Mouse (Mus musculus) hindbrain, embryonic 15.5 days (tissue): ENCODE measurements around the gene Rufy4. TPM values are rescaled to one million over a fixed set of nuclear protein-coding genes. Genes with fewer than 3 reads are reported as not detected.
"Not testable (repeated sequence)": the region's sequence is repeated elsewhere in the genome, so short reads cannot be mapped to it uniquely, and the experiment has no call there.

ENCODE experiments used
- ATAC-seq: fragments of 200-750 bp; cut with Nextera tagmentation; 2 replicates; pipeline ENCODE4 v1.8.0; 2017; ENCODE audit warnings: low read depth, moderate number of reproducible peaks, moderate TSS enrichment; ENCODE audit not compliant: low FRiP score
- H3K27ac ChIP-seq: fragments of 300-500 bp; sonication (generic); replicated peaks from 2 replicates; pipeline ENCODE4 v1.5.1; 2015; ENCODE audit warnings: mild to moderate bottlenecking, inconsistent platforms
- H3K27me3 ChIP-seq: fragments of 300-500 bp; sonication (generic); 2 replicates; pipeline ENCODE4 v1.6.1; 2015; ENCODE audit warnings: control low read depth, inconsistent platforms
- H3K36me3 ChIP-seq: fragments of 300-500 bp; sonication (generic); 2 replicates; pipeline ENCODE4 v1.6.1; 2015; ENCODE audit warnings: control low read depth, inconsistent platforms
- H3K4me1 ChIP-seq: fragments of 300-500 bp; sonication (generic); replicated peaks from 2 replicates; pipeline ENCODE4 v1.6.1; 2015; ENCODE audit warnings: control low read depth, inconsistent platforms
- H3K4me2 ChIP-seq: fragments of 300-500 bp; sonication (generic); 2 replicates; pipeline ENCODE4 v1.6.1; 2015; ENCODE audit warnings: moderate library complexity, mild to moderate bottlenecking, inconsistent platforms
- H3K4me3 ChIP-seq: fragments of 300-500 bp; sonication (generic); 2 replicates; pipeline ENCODE4 v1.5.1; 2015; ENCODE audit warnings: mild to moderate bottlenecking, inconsistent platforms
- H3K9ac ChIP-seq: fragments of 300-500 bp; sonication (generic); 2 replicates; pipeline ENCODE4 v1.6.1; 2015; ENCODE audit warnings: inconsistent platforms
- H3K9me3 ChIP-seq: fragments of 300-500 bp; sonication (generic); 2 replicates; pipeline ENCODE4 v1.6.1; 2016; ENCODE audit warnings: control low read depth, inconsistent platforms
- WGBS: fragments of 180-500 bp; shearing (Covaris S2); methylation state at CpG from one replicate; pipeline ENCODE4 v1.1.7; 2015; 5-methylcytosine and 5-hydroxymethylcytosine counted together
- polyA plus RNA-seq: library from polyadenylated mRNA; unstranded; fragments of >200 nt; fragmentation: Nextera tagmentation; extraction: Ambion mirVana; gene quantifications from 2 replicates; pipeline ENCODE4 v1.2.1, GENCODE M21; 2015

Rufy4 gene
- polyA plus RNA-seq, 1 experiment from 2014 or later = 0.30 TPM

DNA sequence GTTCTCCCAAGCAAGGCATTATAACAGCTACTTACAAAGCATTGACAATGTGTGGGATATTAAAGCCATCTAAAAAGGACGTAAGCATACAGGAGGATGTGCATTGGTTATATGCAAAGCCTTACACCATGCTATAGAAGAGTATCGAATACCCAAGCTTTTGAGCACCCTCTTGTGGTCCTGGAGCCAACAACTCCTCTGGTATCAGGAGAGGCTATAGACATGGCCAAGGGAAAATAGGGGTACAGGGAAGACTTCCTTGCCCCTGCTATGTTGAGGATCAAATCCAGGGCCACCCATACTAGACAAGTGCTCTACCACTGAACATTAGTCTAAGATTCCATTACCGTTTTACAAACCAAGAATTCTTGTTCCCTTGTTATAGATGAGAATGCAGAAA lies 6.7 kb downstream of the Rufy4 start:
- Histone ChIP-seq H3K27me3 (no peaks in the 10 kb centered on the region), H3K27ac (no peak overlapping the region), H3K9me3 (no peaks in the 10 kb centered on the region), H3K36me3 (no peaks in the 10 kb centered on the region), H3K4me2 (no peak overlapping the region), H3K4me1 (no peaks in the 10 kb centered on the region), H3K4me3 (no peak overlapping the region), H3K9ac (no peak overlapping the region)
- 74% methylated on average over 3 of the region's 3 CpGs for WGBS
- ATAC-seq = no peak

DNA sequence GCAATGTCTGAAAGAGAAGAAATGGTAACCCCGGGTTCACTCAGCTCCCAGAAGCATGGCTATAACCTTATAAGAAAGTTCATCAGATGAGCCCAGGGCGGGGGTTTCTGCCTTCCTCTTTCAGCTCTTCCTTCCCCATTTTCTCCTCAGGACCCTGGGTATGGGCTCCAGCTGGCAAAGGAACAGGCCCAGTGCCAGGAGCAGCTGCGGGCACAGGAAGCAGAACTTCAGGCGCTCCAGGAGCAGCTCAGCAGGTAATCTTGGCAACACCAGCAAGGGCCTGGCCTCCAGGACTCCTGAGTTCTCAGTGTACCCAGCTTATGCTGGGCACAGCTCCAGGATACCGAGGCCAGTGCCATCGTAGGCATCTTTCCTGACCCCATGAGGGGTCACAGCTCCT lies 8.6 kb downstream of the Rufy4 start:
- no peak overlapping the region for H3K9ac ChIP-seq
- H3K4me2 ChIP-seq = no peak overlapping the region
- no peak overlapping the region for H3K27ac ChIP-seq
- no peak overlapping the region for H3K4me3 ChIP-seq
- ATAC-seq = no peak
- H3K9me3 ChIP-seq = no peaks in the 10 kb centered on the region
- no peaks in the 10 kb centered on the region for H3K4me1 ChIP-seq
- H3K36me3 ChIP-seq = no peaks in the 10 kb centered on the region
- WGBS = 70% methylated on average over 6 of the region's 6 CpGs
- no peaks in the 10 kb centered on the region for H3K27me3 ChIP-seq

DNA sequence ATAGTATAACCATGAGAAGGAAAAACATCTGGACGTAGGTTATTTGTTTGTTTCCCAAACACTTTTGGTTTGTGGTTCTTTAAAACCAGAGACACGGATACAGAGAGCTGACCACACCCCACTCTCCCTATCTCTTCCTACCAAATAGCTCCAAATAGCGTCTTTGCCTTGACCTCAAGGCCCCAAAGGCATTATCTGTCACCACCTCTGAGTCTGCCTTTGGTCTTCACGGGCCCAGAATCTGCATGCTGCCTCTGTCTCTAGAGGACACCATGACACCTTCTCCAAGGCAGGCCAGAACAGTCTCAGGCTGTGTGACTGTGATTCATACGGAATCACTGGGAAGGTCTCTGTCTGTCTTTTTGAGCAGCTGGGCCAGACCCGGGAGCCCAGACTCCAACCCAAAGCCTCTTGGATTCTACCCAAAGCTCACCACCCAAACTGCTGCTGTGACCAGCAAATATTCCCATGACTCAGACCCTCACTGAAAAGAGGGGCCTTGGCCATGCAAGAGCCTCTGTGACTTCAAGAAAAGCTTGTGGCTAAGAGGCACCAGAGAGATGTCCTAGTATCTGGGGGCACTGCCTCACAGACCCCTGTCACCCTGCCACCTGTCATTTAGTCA lies 10.1 kb downstream of the Rufy4 start:
- no peaks in the 10 kb centered on the region for H3K36me3 ChIP-seq
- no peaks in the 10 kb centered on the region for H3K27me3 ChIP-seq
- no peak overlapping the region for H3K4me2 ChIP-seq
- H3K9me3 ChIP-seq = no peaks in the 10 kb centered on the region
- H3K4me1 ChIP-seq = no peaks in the 10 kb centered on the region
- H3K27ac ChIP-seq = no peak overlapping the region
- no peak overlapping the region for H3K9ac ChIP-seq
- no peak overlapping the region for H3K4me3 ChIP-seq
- WGBS = 86% methylated on average over 6 of the region's 6 CpGs
- ATAC-seq = no peak

DNA sequence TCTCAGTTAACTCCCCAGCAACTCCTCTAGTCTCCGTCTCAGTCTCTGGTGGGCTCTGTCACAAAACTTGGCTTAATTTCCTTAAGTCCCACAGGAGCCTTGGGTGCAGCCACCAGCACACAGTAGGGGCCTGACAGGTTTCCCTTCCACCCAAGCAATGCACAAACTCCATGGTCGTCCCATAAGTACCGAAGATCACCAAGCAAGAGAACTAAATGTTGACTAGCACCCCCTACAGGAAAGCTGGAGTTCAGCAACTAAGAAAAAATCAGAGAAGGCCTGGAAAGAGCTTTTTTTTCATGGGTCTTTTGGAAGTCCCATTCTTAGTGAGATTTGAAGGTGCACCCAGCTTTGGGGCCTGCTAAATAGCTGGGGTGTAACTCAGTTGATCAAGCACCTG lies 14.1 kb downstream of the Rufy4 start:
- H3K36me3 ChIP-seq = no peaks in the 10 kb centered on the region
- no peak overlapping the region for H3K9ac ChIP-seq
- no peak overlapping the region for H3K4me3 ChIP-seq
- no peak for ATAC-seq
- no peaks in the 10 kb centered on the region for H3K27me3 ChIP-seq
- no peaks in the 10 kb centered on the region for H3K4me1 ChIP-seq
- H3K9me3 ChIP-seq = no peaks in the 10 kb centered on the region
- WGBS = 69% methylated on average over 3 of the region's 3 CpGs
- no peak overlapping the region for H3K4me2 ChIP-seq
- H3K27ac ChIP-seq = no peak overlapping the region

DNA sequence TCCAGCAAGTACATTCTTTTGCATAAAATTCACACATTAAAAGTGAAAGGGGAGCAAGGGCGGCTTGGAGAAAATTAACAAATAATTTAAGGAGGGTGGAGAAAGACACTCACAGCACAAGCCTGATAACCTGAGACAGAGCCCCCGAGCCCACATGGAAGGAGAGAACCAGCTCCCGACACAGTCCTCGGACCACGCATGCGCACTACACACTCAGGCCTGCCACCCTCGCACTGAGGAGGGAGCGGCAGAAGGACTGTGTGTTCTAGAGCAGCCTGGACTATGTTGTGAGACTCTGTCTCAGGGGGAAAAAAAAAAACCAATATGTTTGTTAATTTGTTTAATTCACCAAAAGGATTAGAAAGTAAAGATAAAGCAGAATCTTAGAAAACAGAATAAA lies 16.4 kb downstream of the Rufy4 start:
- H3K4me1 ChIP-seq = no peaks in the 10 kb centered on the region
- 88% methylated on average over 8 of the region's 8 CpGs for WGBS
- no peaks in the 10 kb centered on the region for H3K9me3 ChIP-seq
- H3K36me3 ChIP-seq = no peaks in the 10 kb centered on the region
- H3K4me2 ChIP-seq = no peak overlapping the region
- ATAC-seq = no peak
- no peak overlapping the region for H3K4me3 ChIP-seq
- no peak overlapping the region for H3K9ac ChIP-seq
- no peak overlapping the region for H3K27ac ChIP-seq
- no peaks in the 10 kb centered on the region for H3K27me3 ChIP-seq

DNA sequence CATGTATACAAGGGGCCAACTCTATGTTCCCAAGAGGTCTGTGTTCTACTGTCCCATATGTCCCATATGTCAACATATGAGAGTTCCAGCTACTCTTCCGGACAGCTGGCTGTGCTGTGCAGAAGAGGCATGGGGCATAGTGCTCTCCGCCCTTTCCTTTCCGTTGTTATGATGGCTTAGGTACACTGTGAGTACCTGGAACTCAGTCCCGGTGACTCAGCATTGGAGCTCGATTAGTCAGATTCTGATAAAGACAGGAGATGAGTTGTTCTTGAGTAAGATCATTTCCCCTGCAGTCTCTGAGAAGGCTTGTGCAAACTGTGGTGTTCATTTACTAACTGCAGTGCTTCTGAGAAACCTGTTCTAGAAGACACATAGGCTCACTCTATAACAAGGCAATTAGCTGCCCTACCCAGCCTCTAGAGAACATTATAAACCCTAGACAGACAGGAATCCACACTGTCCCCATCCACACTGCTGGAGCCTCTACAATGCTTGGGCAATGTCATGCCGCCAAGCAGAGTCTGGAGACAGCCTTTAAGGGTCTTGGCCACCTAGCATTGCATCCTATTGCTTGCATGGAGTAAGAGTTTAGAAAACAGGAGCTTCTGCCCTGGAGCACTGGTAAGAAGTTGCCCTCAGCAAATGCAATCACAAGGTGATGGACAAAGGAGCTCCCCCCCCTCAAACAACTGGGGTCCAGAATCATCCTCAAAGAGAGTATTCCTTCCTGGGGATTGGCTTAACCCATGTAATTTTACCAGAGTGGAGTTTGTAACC lies 24.0 kb downstream of the Rufy4 start:
- no peak for ATAC-seq
- 92% methylated on average over 6 of the region's 6 CpGs for WGBS

DNA sequence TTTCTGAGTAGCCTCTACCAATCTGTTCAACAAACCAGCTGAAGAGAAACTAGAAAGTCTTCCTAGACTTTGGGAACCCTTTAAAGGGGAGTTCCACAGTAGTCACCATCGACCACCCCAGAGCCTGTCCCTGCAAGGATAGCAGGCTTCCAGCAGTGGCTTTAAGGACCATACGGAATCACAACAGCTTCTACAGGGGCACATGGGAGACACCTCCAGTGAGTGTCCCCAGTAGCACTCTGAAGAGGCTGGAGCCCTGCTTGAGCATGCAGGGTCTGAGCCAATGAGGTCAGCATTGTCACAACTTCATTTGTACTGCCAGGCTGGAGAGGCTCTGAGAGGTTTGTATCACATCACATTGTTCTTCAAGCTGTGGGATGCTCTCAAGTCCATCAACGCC lies 24.8 kb downstream of the Rufy4 start:
- Histone ChIP-seq H3K9ac (no peak overlapping the region), H3K4me1 (no peaks in the 10 kb centered on the region), H3K9me3 (no peaks in the 10 kb centered on the region), H3K4me2 (no peak overlapping the region), H3K27me3 (no peaks in the 10 kb centered on the region), H3K4me3 (no peak overlapping the region), H3K27ac (no peak overlapping the region), H3K36me3 (no peaks in the 10 kb centered on the region)
- no peak for ATAC-seq
- 85% methylated on average over 3 of the region's 3 CpGs for WGBS

More for the DNA sequence above, 24.0 kb downstream of the Rufy4 start:
- no peak overlapping the region for H3K4me2 ChIP-seq
- no peak overlapping the region for H3K4me3 ChIP-seq
- no peaks in the 10 kb centered on the region for H3K9me3 ChIP-seq
- no peaks in the 10 kb centered on the region for H3K27me3 ChIP-seq
- no peaks in the 10 kb centered on the region for H3K4me1 ChIP-seq
- no peak overlapping the region for H3K9ac ChIP-seq
- H3K27ac ChIP-seq = no peak overlapping the region
- H3K36me3 ChIP-seq = no peaks in the 10 kb centered on the region

DNA sequence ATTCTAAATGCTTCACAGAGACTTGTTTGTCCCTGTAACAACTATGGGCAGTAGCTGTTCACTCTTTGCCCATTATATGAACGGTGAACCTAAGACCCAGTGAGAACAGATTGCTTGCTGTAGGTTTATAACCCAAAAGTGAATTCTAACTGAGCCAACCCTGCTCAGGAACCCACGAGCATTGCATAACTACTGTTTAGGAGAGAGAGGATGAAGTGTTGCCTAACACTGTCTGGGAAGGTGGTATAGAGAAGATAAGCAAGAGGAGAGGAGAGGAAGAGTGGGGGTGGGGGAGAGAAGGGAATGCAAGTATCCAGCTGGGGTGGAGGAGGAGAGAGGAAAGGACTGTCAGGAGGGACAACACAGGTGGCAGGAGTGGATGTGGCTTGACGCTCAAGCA lies 25.8 kb downstream of the Rufy4 start:
- Histone ChIP-seq H3K36me3 (no peaks in the 10 kb centered on the region), H3K9me3 (no peaks in the 10 kb centered on the region), H3K4me3 (no peak overlapping the region), H3K27ac (no peak overlapping the region), H3K9ac (no peak overlapping the region), H3K4me1 (no peaks in the 10 kb centered on the region), H3K27me3 (no peaks in the 10 kb centered on the region), H3K4me2 (no peak overlapping the region)
- ATAC-seq = no peak
- 79% methylated on average over 3 of the region's 3 CpGs for WGBS

DNA sequence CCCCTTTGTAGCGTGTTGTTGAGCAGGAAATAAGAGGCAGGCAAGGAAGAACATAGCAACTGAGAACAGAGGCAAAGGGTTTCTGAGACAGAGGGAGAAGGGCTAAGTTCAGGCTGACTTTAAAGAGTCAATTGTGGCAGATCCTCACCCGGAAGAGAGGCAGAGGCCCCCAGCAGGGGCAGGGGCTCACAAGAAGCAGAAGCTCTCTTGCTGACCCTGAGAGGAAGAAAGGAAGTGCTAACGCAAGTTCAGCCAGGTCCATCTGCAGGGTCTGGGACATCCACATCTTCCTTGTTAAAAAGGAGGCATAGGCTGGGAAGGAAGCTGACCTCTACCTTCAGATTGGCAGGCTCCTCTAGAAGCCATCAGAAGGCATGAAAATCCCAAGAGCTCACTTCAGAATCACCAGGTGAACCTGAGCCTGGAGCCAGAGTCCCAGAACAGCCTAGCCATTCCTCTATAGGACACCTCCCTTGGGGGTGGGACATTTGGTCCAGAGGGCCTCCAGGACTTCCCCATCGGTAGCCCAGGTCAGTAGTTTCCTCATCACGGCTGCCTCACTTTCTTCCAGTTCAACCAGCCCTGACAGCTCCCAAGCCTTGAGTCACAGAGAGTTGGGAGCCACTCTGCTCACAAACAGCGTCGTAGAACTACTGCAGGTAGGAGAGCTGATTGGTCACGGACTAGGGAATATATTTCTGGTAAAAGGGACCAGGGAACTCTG lies 28.3 kb downstream of the Rufy4 start, which contains the start of gene Cxcr2:
TSS of gene Cxcr2 (plus strand) at position 529 of the 724 bp plus-strand sequence.
- Histone ChIP-seq H3K36me3 (no peaks in the 10 kb centered on the region), H3K4me1 (no peaks in the 10 kb centered on the region), H3K4me2 (no peak within 1 kb of the TSS), H3K27me3 (no peaks in the 10 kb centered on the region), H3K4me3 (no peak within 1 kb of the TSS), H3K9ac (no peak within 1 kb of the TSS), H3K9me3 (no peaks in the 10 kb centered on the region), H3K27ac (no peak within 1 kb of the TSS)
- no peak for ATAC-seq
- WGBS = 76% methylated on average over 8 of the region's 8 CpGs

DNA sequence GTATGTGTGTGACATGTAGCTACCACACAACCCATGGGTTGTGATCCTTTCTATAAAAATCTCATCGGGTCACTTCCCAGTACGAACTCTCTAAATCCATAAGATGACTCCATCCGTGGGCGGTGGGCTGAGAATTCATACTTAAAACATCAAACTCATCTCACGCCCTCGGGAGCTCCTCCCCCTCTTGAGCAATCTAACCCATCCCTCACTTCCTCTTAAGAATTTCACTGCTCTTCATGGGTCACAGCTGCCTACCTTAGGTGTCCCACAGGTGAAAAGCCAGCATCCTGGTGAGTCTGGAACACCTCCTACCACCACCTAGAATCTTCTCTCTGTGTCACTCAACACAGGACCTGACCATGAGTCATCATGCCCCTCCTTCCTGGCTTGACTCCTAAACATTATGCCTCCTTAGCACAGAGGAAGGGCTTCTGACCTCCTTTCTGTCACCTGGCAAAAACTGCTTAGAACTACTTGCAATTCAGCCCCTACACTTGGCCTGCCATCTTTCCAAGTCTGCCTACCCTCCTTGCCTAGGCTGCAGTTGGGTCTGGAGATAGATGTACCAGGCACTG lies 30.2 kb downstream of the Rufy4 start:
- H3K36me3 ChIP-seq = no peaks in the 10 kb centered on the region
- 95% methylated on average over 6 of the region's 6 CpGs for WGBS
- no peak overlapping the region for H3K4me3 ChIP-seq
- H3K27me3 ChIP-seq = no peaks in the 10 kb centered on the region
- H3K4me2 ChIP-seq = no peak overlapping the region
- no peaks in the 10 kb centered on the region for H3K9me3 ChIP-seq
- ATAC-seq = no peak
- no peak overlapping the region for H3K9ac ChIP-seq
- H3K4me1 ChIP-seq = no peaks in the 10 kb centered on the region
- no peak overlapping the region for H3K27ac ChIP-seq

DNA sequence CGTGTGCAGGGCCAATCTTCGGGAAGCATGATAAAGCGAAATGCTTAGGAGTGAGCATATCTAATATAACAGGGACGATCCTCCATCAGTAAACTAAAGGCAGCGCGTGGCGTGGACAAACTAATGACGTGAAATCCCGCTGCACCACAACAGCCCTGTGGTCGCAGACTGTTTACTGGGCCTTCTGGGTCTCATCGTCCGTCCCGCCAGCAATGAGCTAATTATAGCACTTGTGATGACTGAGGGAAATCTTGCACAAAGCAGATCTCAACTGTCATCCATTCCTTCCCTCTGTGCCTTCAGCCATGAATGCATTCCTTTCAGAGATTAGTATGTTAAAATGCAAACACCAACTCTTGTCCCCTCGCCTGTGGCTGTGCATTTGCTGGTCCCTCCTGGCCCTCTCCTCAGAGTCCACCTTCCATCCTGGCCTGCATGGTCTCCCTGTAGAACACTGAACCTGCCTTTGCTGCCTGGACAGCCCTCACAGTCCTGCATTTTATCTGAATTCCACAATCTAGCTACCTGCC lies 31.1 kb downstream of the Rufy4 start:
- Histone ChIP-seq H3K27ac (no peak overlapping the region), H3K9me3 (no peaks in the 10 kb centered on the region), H3K9ac (no peak overlapping the region), H3K27me3 (no peaks in the 10 kb centered on the region), H3K4me2 (no peak overlapping the region), H3K4me1 (no peaks in the 10 kb centered on the region), H3K4me3 (no peak overlapping the region), H3K36me3 (no peaks in the 10 kb centered on the region)
- no peak for ATAC-seq
- 78% methylated on average over 14 of the region's 14 CpGs for WGBS

DNA sequence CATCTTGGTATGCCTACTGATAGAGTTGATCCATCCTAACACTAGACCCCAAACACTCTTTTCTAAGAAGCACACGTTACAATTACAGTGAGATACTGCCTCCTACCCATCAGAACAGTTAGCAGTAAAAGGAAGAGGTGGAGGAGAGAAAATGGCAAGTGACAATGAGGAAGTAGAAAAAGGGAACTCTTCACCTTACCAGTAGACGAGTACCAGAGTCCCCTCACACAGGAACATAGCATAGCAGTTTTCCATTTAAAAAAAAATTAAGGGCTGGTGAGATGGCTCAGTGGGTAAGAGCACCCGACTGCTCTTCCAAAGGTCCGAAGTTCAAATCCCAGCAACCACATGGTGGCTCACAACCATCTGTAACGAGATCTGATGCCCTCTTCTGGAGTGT lies 34.3 kb downstream of the Rufy4 start:
- not testable (repeated sequence) for H3K4me3 ChIP-seq, ATAC-seq, H3K27me3 ChIP-seq, H3K9ac ChIP-seq, H3K36me3 ChIP-seq, H3K4me2 ChIP-seq, H3K27ac ChIP-seq, H3K4me1 ChIP-seq, H3K9me3 ChIP-seq
- WGBS = 87% methylated on average over 5 of the region's 5 CpGs
